Mouse (Mus musculus) layer of hippocampus, adult 2 months (tissue): ENCODE results near the gene 1700020A23Rik. TPM values are rescaled to one million over a fixed set of nuclear protein-coding genes. Genes with fewer than 3 reads are reported as not detected.

ENCODE experiments used
- DNase-seq, 2 experiments: peaks; one replicate each; pipeline ENCODE4 v3.0.0; 2022; ENCODE audit warnings: low spot score in 2 of 2
- H3K27ac ChIP-seq: fragments of 200-600 bp; 2 replicates; pipeline ENCODE4 v1.8.1; 2022
- H3K4me3 ChIP-seq: fragments of 200-600 bp; 2 replicates; pipeline ENCODE4 v1.8.1; 2022; ENCODE audit warnings: mild to moderate bottlenecking
- CTCF ChIP-seq: fragments of 200-600 bp; conservative IDR thresholded peaks from 2 replicates; pipeline ENCODE4 v1.8.1; 2022; ENCODE audit warnings: antibody characterized with exemption, mild to moderate bottlenecking, moderate library complexity
- total RNA-seq, 2 experiments: library from RNA; stranded (reverse); gene quantifications; 2 replicates each; pipeline ENCODE4 v1.2.3; 2021

Gene 1700020A23Rik
- total RNA-seq, 2 experiments from 2014 or later, result not detected

- peak; percentile 49 for TF ChIP-seq CTCF
- H3K27ac ChIP-seq, result no peak overlapping the region
- no peak overlapping the region for H3K4me3 ChIP-seq
- DNase-seq, result no peak
These were observed 43.4 kb downstream of the 1700020A23Rik start for GRCm38 (mm10) chr2:130448449-130448848.

DNA sequence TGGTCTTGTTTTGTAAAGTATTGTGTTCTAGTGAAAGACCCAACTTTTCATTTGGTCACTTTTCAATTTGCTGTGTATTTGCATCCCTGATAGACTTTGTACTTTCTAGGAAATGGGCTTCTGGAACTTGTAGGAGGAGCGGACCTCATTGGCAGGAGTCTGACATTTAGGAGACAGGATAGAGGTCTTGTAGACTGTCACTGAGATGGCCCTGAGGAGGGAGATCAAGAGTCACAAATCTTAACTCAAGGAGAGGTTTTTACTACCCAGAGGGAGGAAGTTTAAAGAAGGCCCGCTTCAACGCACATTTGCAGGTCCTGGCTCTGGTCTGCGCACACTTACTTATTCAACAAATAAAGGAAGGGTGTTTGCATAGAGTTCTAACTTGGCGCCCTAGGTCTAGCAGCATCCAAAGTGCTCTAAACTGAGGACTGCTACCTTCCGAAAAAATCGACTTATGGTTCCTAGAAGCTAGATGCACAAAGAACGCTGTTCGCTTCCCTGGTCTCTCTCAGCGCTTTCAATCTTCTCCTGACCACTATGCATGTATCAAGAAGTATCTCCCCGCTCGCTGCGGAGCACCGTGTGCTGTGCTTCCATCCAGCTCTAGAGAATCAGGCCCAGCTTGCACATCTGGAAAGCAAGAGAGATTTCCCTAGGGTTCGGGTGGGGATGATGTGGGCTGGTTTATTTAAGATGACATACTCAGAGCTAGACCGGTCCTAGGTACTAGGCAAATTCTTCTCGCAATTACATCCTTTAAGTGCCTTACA lies 44.1 kb downstream of the 1700020A23Rik start:
- DNase-seq, result no peak
- H3K4me3 ChIP-seq, result peak overlapping the region; percentile 94
- no peak for TF ChIP-seq CTCF
- H3K27ac ChIP-seq, result peak overlapping the region; percentile 94; the same call in 1 of the 2 replicates

- TF ChIP-seq CTCF, result no peak
- peak; percentile 90 to 93 for DNase-seq
- Histone ChIP-seq H3K4me3 (peak within 1 kb of the TSS; percentile 94), H3K27ac (peak within 1 kb of the TSS; percentile 94)
These were observed 44.9 kb downstream of the 1700020A23Rik start, which contains the start of gene Ptpra for GRCm38 (mm10) chr2:130449794-130450433. TSS of gene Ptpra (plus strand) at chr2:130450278.

GRCm38 (mm10) chr2:130450434-130450796 lies 45.4 kb downstream of the 1700020A23Rik start:
- H3K27ac ChIP-seq, result peak overlapping the region; percentile 94
- peak; percentile 74 to 78 for DNase-seq
- no peak for TF ChIP-seq CTCF
- H3K4me3 ChIP-seq, result peak overlapping the region; percentile 94

- H3K4me3 ChIP-seq, result peak overlapping the region; percentile 94
- peak overlapping the region; percentile 94 for H3K27ac ChIP-seq
- TF ChIP-seq CTCF, result no peak
- no peak for DNase-seq
These were observed 46.1 kb downstream of the 1700020A23Rik start for GRCm38 (mm10) chr2:130451086-130451726.

GRCm38 (mm10) chr2:130451727-130452090 lies 46.6 kb downstream of the 1700020A23Rik start:
- DNase-seq, result no peak
- H3K4me3 ChIP-seq, result peak overlapping the region; percentile 94
- TF ChIP-seq CTCF, result no peak

DNA sequence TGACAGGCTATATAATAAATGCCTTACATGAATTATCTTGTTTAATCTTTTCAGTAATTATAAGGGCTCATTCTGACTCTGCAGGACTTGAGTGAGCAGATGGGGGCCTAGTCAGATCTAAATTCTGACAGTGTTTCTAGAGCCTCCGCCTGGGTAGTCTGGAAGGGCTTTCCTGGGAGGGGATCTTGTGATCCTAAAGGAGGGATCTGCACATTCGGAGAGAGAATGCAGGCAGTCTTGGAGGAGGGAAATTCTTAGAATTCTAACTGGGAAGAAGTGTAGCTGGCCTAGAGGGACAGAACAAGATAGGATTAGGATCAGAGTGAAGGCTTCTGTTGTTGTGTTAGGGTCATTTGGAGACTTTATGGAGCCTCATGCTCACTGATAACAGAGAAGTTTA lies 47.2 kb downstream of the 1700020A23Rik start:
- Histone ChIP-seq H3K27ac (peak overlapping the region; percentile 94), H3K4me3 (peak overlapping the region; percentile 94)
- TF ChIP-seq CTCF, result no peak
- no peak for DNase-seq

More at GRCm38 (mm10) chr2:130451727-130452090, 46.6 kb downstream of the 1700020A23Rik start:
- peak overlapping the region; percentile 94 for H3K27ac ChIP-seq

GRCm38 (mm10) chr2:130453421-130453820 lies 48.4 kb downstream of the 1700020A23Rik start:
- H3K27ac ChIP-seq, result peak overlapping the region; percentile 94
- no peak for TF ChIP-seq CTCF
- no peak for DNase-seq
- H3K4me3 ChIP-seq, result peak overlapping the region; percentile 27

- TF ChIP-seq CTCF, result no peak
These were observed 49.8 kb downstream of the 1700020A23Rik start for GRCm38 (mm10) chr2:130454748-130455370.

More at GRCm38 (mm10) chr2:130454748-130455370, 49.8 kb downstream of the 1700020A23Rik start:
- DNase-seq, result peak in 1 of 2 experiments; percentile 36
- Histone ChIP-seq H3K27ac (peak overlapping the region; percentile 61), H3K4me3 (no peak overlapping the region)

Other genes with a start within 250 kb of the 1700020A23Rik start
- 100 to 1,000 TPM; 111 to 112 TPM for gene Snrpb, start 225.9 kb upstream of the 1700020A23Rik start, total RNA-seq
- under 1 TPM in 1 of 2 experiments, not detected in 1; 0.13 TPM for gene Tmc2, start 210.1 kb upstream of the 1700020A23Rik start, total RNA-seq
- gene Nop56, start 130.8 kb upstream of the 1700020A23Rik start, total RNA-seq, result 100 to 1,000 TPM; 146 to 167 TPM
- gene Idh3b, start 120.7 kb upstream of the 1700020A23Rik start, total RNA-seq, result 100 to 1,000 TPM; 314 to 335 TPM
- gene Ebf4, start 110.1 kb upstream of the 1700020A23Rik start, total RNA-seq, result 10 to 100 TPM; 11.3 to 11.8 TPM
- gene Cpxm1, start 7.7 kb upstream of the 1700020A23Rik start, total RNA-seq, result 1 to 10 TPM; 6.6 to 7.5 TPM
- not detected for gene Gm28372, start within 50 bp of the 1700020A23Rik start, total RNA-seq
- gene Tmem239, start 1.2 kb downstream of the 1700020A23Rik start, total RNA-seq, result not detected
- 100 to 1,000 TPM in 1 of 2 experiments, 10 to 100 TPM in 1; 91.3 to 104 TPM for gene Vps16, start 19.1 kb downstream of the 1700020A23Rik start, total RNA-seq
- 10 to 100 TPM; 23.0 to 27.3 TPM for gene Pced1a, start 19.4 kb downstream of the 1700020A23Rik start, total RNA-seq
- gene Ptpra, start 45.0 kb downstream of the 1700020A23Rik start, total RNA-seq, result 100 to 1,000 TPM; 326 to 341 TPM
- 10 to 100 TPM; 82.5 to 86.7 TPM for gene Mrps26, start 158.5 kb downstream of the 1700020A23Rik start, total RNA-seq
- not detected for gene Oxt, start 170.9 kb downstream of the 1700020A23Rik start, total RNA-seq
- 1 to 10 TPM; 2.1 to 2.6 TPM for gene Avp, start 177.3 kb downstream of the 1700020A23Rik start, total RNA-seq
- 1 to 10 TPM; 8.8 to 8.9 TPM for gene Fastkd5, start 224.8 kb downstream of the 1700020A23Rik start, total RNA-seq
- gene Ubox5, start 224.8 kb downstream of the 1700020A23Rik start, total RNA-seq, result 10 to 100 TPM; 11.0 to 11.7 TPM
- 100 to 1,000 TPM; 185 to 196 TPM for gene Lzts3, start 237.5 kb downstream of the 1700020A23Rik start, total RNA-seq